Mouse (Mus musculus) heart, embryonic 14.5 days (tissue): ENCODE results near the gene Nfib. TPM values are rescaled to one million over a fixed set of nuclear protein-coding genes. Genes with fewer than 3 reads are reported as not detected.

Experiments
- ATAC-seq: fragments of 200-750 bp; cut with Nextera tagmentation; 2 replicates; pipeline ENCODE4 v1.8.0; 2017; ENCODE audit warnings: low read depth, moderate TSS enrichment; ENCODE audit not compliant: insufficient number of reproducible peaks, insufficient read depth, low FRiP score
- H3K27ac ChIP-seq, 2 experiments: fragments of 200-500 bp in 1 of 2; fragments of 300-500 bp in 1 of 2; sonication (generic) in 1 of 2; replicated peaks in 1 of 2; 2 replicates each; pipeline ENCODE4 v1.5.1; 2012 to 2014; ENCODE audit warnings: low read depth in 2 of 2, low read length in 2 of 2, control low read depth in 1 of 2, mild to moderate bottlenecking in 1 of 2, mixed read lengths in 1 of 2; ENCODE audit not compliant: control insufficient read depth in 1 of 2, insufficient read depth in 1 of 2
- H3K27me3 ChIP-seq: fragments of 300-500 bp; sonication (generic); 2 replicates; pipeline ENCODE4 v1.6.1; 2014; ENCODE audit warnings: mild to moderate bottlenecking, low read length, control low read depth; ENCODE audit not compliant: control insufficient read depth, insufficient read depth
- H3K36me3 ChIP-seq: fragments of 300-500 bp; sonication (generic); 2 replicates; pipeline ENCODE4 v1.6.1; 2014; ENCODE audit warnings: mild to moderate bottlenecking, control low read depth, low read length, mixed read lengths; ENCODE audit not compliant: control insufficient read depth, insufficient read depth
- H3K4me1 ChIP-seq, 2 experiments: fragments of 200-500 bp in 1 of 2; fragments of 300-500 bp in 1 of 2; sonication (generic) in 1 of 2; 2 replicates each; pipeline ENCODE4 v1.6.1; 2012 to 2014; ENCODE audit warnings: low read length in 2 of 2, control low read depth in 1 of 2, mixed read lengths in 1 of 2; ENCODE audit not compliant: control insufficient read depth in 2 of 2, insufficient read depth in 2 of 2
- H3K4me2 ChIP-seq: fragments of 300-500 bp; sonication (generic); 2 replicates; pipeline ENCODE4 v1.6.1; 2014; ENCODE audit warnings: mild to moderate bottlenecking, low read length
- H3K4me3 ChIP-seq, 2 experiments: fragments of 200-500 bp in 1 of 2; fragments of 300-500 bp in 1 of 2; sonication (generic) in 1 of 2; 2 replicates each; pipeline ENCODE4 v1.5.1; 2012 to 2014; ENCODE audit warnings: low read length in 2 of 2, mild to moderate bottlenecking in 2 of 2, control low read depth in 1 of 2, low read depth in 1 of 2, moderate library complexity in 1 of 2; ENCODE audit not compliant: control insufficient read depth in 1 of 2, insufficient read depth in 1 of 2
- H3K9ac ChIP-seq: fragments of 300-500 bp; sonication (generic); 2 replicates; pipeline ENCODE4 v1.6.1; 2014; ENCODE audit warnings: mild to moderate bottlenecking, low read length
- H3K9me3 ChIP-seq: fragments of 300-500 bp; sonication (generic); 2 replicates; pipeline ENCODE4 v1.6.1; 2016; ENCODE audit warnings: low read length, control low read depth; ENCODE audit not compliant: control insufficient read depth
- WGBS: fragments of 180-500 bp; shearing (Covaris S2); extraction: QIAGEN DNeasy Blood & Tissue Kit; methylation state at CpG from one replicate; pipeline ENCODE4 v1.1.7; 2014; 5-methylcytosine and 5-hydroxymethylcytosine counted together
- polyA plus RNA-seq: library from polyadenylated mRNA; unstranded; fragments of >200 nt; fragmentation: Nextera tagmentation; extraction: Ambion mirVana; gene quantifications from 2 replicates; pipeline ENCODE4 v1.2.1, GENCODE M21; 2014

Gene Nfib
- polyA plus RNA-seq, 1 experiment from 2014 or later = 79.8 TPM

DNA sequence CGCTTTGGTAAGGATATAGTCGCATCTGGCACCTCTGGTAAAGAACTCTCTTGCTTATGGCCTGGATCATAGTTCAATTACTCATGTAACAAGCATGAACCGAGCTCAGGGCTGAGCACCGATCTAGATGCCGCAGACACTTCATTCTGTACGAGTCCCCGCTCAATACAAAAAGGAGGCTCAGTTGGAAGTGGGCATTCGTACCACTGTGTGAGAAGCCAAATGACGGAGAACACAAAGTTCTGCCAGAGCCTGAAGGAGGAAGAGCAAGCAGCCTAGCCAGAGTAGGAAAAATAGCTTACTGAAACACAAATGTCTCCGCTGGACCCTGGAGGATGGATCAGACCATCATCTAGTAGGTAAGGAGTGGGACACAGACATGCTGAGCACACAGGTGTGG lies 246.7 kb downstream of the Nfib start:
- Histone ChIP-seq H3K4me2 (no peak overlapping the region), H3K4me1 (peaks cover 18 to 76% of the 10 kb centered on the region in 2 experiments), H3K9me3 (no peaks in the 10 kb centered on the region), H3K9ac (no peak overlapping the region), H3K36me3 (peaks cover 6% of the 10 kb centered on the region), H3K27me3 (no peaks in the 10 kb centered on the region), H3K27ac (no peak overlapping the region), H3K4me3 (no peak overlapping the region)
- 92% methylated on average over 10 of the region's 10 CpGs for WGBS
- ATAC-seq = no peak

DNA sequence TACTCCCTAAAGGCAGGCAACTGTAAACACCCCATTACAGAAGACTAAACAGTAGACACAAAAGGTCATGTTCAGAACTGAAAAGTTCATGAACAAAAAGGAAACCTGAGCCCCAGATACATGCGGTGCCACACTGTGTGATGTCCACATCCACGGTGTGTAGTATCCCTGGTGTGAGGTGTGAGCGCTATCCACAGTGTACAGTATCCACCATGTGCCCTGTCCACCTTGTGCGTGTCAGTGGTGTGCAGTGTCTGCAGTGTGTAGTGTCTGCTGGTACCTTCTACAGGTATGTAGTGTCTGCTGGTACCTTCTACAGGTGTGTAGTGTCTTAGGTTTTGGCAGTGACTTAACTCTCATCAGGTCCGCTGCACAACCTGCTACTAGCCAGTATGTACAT lies 248.6 kb downstream of the Nfib start:
- no peak overlapping the region for H3K27ac ChIP-seq
- H3K4me2 ChIP-seq = no peak overlapping the region

GRCm38 (mm10) chr4:82456323-82456713 lies 249.2 kb downstream of the Nfib start:
- 42% methylated on average over 3 of the region's 3 CpGs for WGBS
- Histone ChIP-seq H3K27ac (no peak overlapping the region), H3K4me2 (no peak overlapping the region), H3K4me1 (peaks cover 19 to 87% of the 10 kb centered on the region in 2 experiments), H3K36me3 (peaks cover 6% of the 10 kb centered on the region), H3K27me3 (no peaks in the 10 kb centered on the region), H3K4me3 (no peak overlapping the region), H3K9me3 (no peaks in the 10 kb centered on the region), H3K9ac (no peak overlapping the region)
- ATAC-seq = no peak

More for the DNA sequence above, 248.6 kb downstream of the Nfib start:
- H3K27me3 ChIP-seq = no peaks in the 10 kb centered on the region
- H3K36me3 ChIP-seq = peaks cover 6% of the 10 kb centered on the region
- no peak overlapping the region for H3K9ac ChIP-seq
- H3K4me3 ChIP-seq = no peak overlapping the region
- WGBS = 85% methylated on average over 5 of the region's 5 CpGs
- H3K4me1 ChIP-seq = peaks cover 19 to 85% of the 10 kb centered on the region in 2 experiments
- H3K9me3 ChIP-seq = no peaks in the 10 kb centered on the region
- no peak for ATAC-seq

DNA sequence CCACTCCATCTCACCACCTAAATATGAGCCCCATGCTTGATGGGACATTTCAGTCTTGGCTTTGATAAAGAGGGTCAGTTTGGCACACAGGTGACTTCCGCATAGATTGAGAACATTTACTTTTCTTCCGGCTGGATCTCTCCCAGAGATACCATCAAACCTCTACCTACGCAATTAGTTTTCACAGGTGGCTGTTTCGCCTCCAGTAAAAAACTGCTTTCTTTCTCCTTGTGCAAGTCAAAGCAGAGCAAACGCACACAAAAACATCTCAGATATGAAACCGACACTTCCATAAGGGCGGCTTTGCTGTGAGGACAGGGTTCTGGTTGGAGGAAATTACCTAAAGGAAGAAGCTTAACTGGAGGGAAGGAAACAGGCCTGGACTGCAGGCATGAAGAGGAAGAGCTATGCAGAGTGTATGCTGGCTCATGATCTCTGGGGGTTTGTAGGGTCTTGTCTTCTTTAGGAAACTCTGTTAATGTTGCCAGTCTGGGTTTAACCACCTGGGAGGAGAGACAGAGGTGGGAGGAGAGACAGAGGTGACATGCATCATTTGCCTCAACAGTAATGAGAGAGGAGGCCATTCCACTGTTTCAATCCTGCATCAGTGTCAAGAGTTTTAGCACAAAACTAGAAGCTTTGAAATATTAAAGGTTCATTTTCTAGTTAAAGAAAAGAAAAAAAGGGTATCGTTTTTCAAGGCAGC lies 249.8 kb downstream of the Nfib start:
- H3K9me3 ChIP-seq = no peaks in the 10 kb centered on the region
- H3K4me3 ChIP-seq = no peak overlapping the region
- H3K9ac ChIP-seq = no peak overlapping the region
- H3K4me1 ChIP-seq = peaks cover 19 to 88% of the 10 kb centered on the region in 2 experiments
- WGBS = 82% methylated on average over 8 of the region's 8 CpGs
- no peak for ATAC-seq
- no peaks in the 10 kb centered on the region for H3K27me3 ChIP-seq
- peaks cover 6% of the 10 kb centered on the region for H3K36me3 ChIP-seq
- H3K27ac ChIP-seq = no peak overlapping the region
- no peak overlapping the region for H3K4me2 ChIP-seq

- H3K27me3 ChIP-seq = no peaks in the 10 kb centered on the region
- no peak overlapping the region for H3K4me3 ChIP-seq
- peaks cover 6% of the 10 kb centered on the region for H3K36me3 ChIP-seq
- 80% methylated on average over 4 of the region's 4 CpGs for WGBS
- H3K27ac ChIP-seq = 0 out of 4 replicates have a peak overlapping the region, but pooled peaks of 1 of the 2 experiments have one; percentile 25
- no peaks in the 10 kb centered on the region for H3K9me3 ChIP-seq
- no peak overlapping the region for H3K4me2 ChIP-seq
- H3K9ac ChIP-seq = no peak overlapping the region
- peaks cover 17 to 89% of the 10 kb centered on the region in 2 experiments for H3K4me1 ChIP-seq
- no peak for ATAC-seq
Observed at GRCm38 (mm10) chr4:82454989-82455388, 250.6 kb downstream of the Nfib start.

GRCm38 (mm10) chr4:82453341-82453740 lies 252.2 kb downstream of the Nfib start:
- no peak overlapping the region for H3K4me2 ChIP-seq
- H3K27me3 ChIP-seq = no peaks in the 10 kb centered on the region
- H3K36me3 ChIP-seq = peaks cover 9% of the 10 kb centered on the region
- H3K9me3 ChIP-seq = no peaks in the 10 kb centered on the region
- H3K4me3 ChIP-seq = no peak overlapping the region
- no peak overlapping the region; a peak in 1 of 4 replicates for H3K27ac ChIP-seq
- ATAC-seq = no peak
- H3K9ac ChIP-seq = no peak overlapping the region
- H3K4me1 ChIP-seq = peaks cover 23 to 85% of the 10 kb centered on the region in 2 experiments

DNA sequence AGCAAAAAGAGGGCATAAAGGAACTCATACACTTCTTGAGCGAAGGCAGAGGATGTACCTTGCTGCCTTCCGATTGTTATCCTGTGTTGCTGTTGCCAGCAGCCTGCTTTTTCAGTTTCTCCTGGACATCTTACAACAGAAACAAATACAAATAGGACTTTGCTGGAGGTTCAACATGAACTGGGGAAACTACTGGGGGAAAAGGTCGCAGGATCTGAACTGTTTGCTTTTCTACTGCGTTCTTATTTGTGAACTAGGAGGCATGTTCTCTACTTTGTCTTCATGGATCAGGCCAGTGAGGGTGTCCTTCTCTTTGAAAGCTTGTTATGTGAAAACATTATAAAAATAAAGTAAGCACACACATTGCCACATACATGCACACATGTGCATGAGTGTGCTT lies 252.6 kb downstream of the Nfib start:
- H3K36me3 ChIP-seq = peaks cover 9% of the 10 kb centered on the region
- no peak overlapping the region; a peak in 1 of 4 replicates for H3K27ac ChIP-seq
- no peak for ATAC-seq
- no peaks in the 10 kb centered on the region for H3K9me3 ChIP-seq
- H3K4me2 ChIP-seq = no peak overlapping the region
- peaks cover 21 to 85% of the 10 kb centered on the region in 2 experiments for H3K4me1 ChIP-seq
- H3K4me3 ChIP-seq = no peak overlapping the region
- 81% methylated on average over 4 of the region's 4 CpGs for WGBS
- no peak overlapping the region for H3K9ac ChIP-seq
- H3K27me3 ChIP-seq = no peaks in the 10 kb centered on the region
